Mouse (Mus musculus): ENCODE measurements around the gene Gm10644.
A peak's percentile ranks its signal among the peaks of the same experiment; 100 is the strongest.

Gene Gm10644

DNA sequence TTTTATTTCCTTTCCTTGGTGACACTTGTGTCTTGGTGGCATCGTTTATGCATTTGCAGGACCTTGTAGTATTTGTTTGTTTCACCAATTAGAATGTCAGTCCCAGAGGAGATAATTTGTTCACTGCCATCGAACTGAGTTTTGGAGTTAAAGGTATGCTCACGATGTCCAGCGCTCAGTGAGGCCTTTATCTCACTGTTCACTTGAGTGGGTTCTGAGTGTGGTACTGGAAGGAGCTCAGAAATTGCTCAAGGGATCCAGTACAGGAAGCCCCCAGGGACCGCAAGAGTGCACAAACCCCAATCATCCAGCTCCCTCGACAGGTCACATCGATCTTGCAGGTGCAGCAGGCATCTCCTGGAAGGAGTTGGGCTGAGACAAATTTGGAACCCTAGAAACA lies 58.5 kb downstream of the Gm10644 start:
- no peak for DNase-seq (ENCODE audit: low spot score)

DNA sequence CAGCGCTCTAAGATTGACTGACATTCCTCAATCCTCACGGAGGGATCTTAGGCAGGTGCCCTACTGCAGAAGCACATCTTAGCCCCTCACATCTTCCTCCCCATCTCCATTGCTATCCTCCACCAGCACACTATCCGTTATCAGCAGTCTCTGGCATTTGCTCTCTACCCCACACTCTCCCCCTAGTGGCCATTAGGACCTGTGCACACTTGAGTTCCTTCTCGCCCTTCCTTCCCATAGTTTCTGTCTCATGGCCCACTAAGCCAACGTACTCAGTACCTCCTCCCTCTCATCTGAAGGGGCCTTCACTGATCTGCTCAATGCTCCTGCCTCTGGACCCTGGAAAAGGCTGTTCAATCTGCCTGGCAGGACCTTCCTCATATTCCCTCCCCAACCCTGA lies 59.1 kb downstream of the Gm10644 start:
- DNase-seq (ENCODE audit: low spot score), result no peak

GRCm38 (mm10) chr8:83893915-83894314 lies 61.1 kb downstream of the Gm10644 start:
- peak; percentile 39 for DNase-seq (ENCODE audit: low spot score)

DNA sequence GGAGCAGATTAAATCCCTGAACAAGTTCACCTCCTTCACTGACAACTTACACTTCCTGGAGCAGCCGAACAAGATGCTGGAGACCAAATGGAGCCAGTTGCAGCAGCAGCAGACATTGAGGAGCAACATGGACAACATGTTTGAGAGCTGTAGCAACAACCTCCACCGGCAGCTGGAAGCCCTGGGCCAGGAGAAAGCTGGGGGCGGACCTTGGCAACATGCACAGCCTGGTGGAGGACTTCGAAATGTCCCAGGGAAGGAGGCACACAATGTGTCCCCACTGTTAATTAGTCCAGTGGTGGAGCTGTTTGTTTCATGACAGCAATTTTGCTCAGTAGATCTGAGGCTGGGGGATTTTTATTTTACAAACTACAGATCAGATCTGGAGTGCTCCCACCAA lies 62.9 kb downstream of the Gm10644 start:
- DNase-seq (ENCODE audit: low spot score), result no peak

DNA sequence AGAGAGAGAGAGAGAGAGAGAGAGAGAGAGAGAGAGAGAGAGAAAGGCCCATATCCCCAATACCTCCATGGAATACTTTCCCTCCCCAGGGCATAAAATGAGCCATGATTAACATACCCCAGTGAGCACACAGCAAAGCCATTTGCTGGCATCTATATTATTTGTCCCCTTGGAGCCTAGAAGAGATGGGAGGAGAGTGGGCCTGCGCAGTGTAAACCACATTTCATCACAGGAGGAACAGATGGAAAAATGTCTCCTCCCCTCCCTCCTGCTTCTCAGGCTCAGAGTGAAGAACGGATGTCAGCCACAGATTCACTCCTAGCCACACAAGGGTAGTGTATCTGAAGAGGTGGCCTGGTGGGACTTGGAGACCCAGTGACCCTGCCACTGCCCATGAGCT lies 66.6 kb downstream of the Gm10644 start:
- DNase-seq (ENCODE audit: low spot score), result no peak

All from yolk sac, embryonic 10.5 days (tissue).